Mouse (Mus musculus) splenic B cell, adult 2 months (primary cell): ENCODE measurements at regions not wholly inside any gene's neighbourhood (a gene's known extent, or its start where the extent isn't known, plus 50 kb on each side); places are given as distances from the start of the nearest gene placed in this dataset.

Experiments used
- DNase-seq: peaks from one replicate; pipeline ENCODE4 v3.0.0-alpha.2; 2011; ENCODE audit warnings: low read depth, low spot score
- H3K27me3 ChIP-seq: 2 replicates; pipeline ENCODE4 v1.6.1; 2012; ENCODE audit warnings: mild to moderate bottlenecking, low read length, moderate library complexity, mixed read lengths; ENCODE audit not compliant: control insufficient read depth, poor library complexity, insufficient read depth, severe bottlenecking
- H3K36me3 ChIP-seq: 2 replicates; pipeline ENCODE4 v1.6.1; 2012; ENCODE audit warnings: mild to moderate bottlenecking, low read length, moderate library complexity, mixed read lengths; ENCODE audit not compliant: control insufficient read depth, poor library complexity, insufficient read depth, severe bottlenecking

GRCm38 (mm10) chr13:72691783-72692729 is 63.4 kb downstream of the Irx2 start:
- Histone ChIP-seq H3K36me3 (no peaks in the 10 kb centered on the region), H3K27me3 (no peaks in the 10 kb centered on the region)
- DNase-seq = no peak

GRCm38 (mm10) chr13:72707469-72707868 is 78.8 kb downstream of the Irx2 start:
- no peak for DNase-seq
- H3K36me3 ChIP-seq = no peaks in the 10 kb centered on the region
- H3K27me3 ChIP-seq = no peaks in the 10 kb centered on the region

- no peak for DNase-seq
- Histone ChIP-seq H3K27me3 (no peaks in the 10 kb centered on the region), H3K36me3 (no peaks in the 10 kb centered on the region)
Measured at GRCm38 (mm10) chr13:72708728-72709127, 80.1 kb downstream of the Irx2 start.

- no peak for DNase-seq
- H3K36me3 ChIP-seq = no peaks in the 10 kb centered on the region
- no peaks in the 10 kb centered on the region for H3K27me3 ChIP-seq
Measured at GRCm38 (mm10) chr13:72710051-72710450, 81.4 kb downstream of the Irx2 start.

- no peaks in the 10 kb centered on the region for H3K36me3 ChIP-seq
- DNase-seq = no peak
- H3K27me3 ChIP-seq = no peaks in the 10 kb centered on the region
Measured at GRCm38 (mm10) chr13:72711136-72711535, 82.5 kb downstream of the Irx2 start.

GRCm38 (mm10) chr13:72711842-72712330 is 83.3 kb downstream of the Irx2 start:
- no peak for DNase-seq
- Histone ChIP-seq H3K36me3 (no peaks in the 10 kb centered on the region), H3K27me3 (no peaks in the 10 kb centered on the region)

GRCm38 (mm10) chr13:72714793-72715192 is 86.2 kb downstream of the Irx2 start:
- DNase-seq = no peak
- Histone ChIP-seq H3K36me3 (no peaks in the 10 kb centered on the region), H3K27me3 (no peaks in the 10 kb centered on the region)

- DNase-seq = no peak
- no peaks in the 10 kb centered on the region for H3K36me3 ChIP-seq
- no peaks in the 10 kb centered on the region for H3K27me3 ChIP-seq
Measured at GRCm38 (mm10) chr13:72715959-72716680, 87.5 kb downstream of the Irx2 start.

GRCm38 (mm10) chr13:72727126-72727525 is 98.5 kb downstream of the Irx2 start:
- DNase-seq = no peak
- no peaks in the 10 kb centered on the region for H3K36me3 ChIP-seq
- no peaks in the 10 kb centered on the region for H3K27me3 ChIP-seq

GRCm38 (mm10) chr13:72735916-72736315 is 107.3 kb downstream of the Irx2 start:
- no peaks in the 10 kb centered on the region for H3K27me3 ChIP-seq
- DNase-seq = no peak
- no peaks in the 10 kb centered on the region for H3K36me3 ChIP-seq

- no peak for DNase-seq
- Histone ChIP-seq H3K36me3 (no peaks in the 10 kb centered on the region), H3K27me3 (no peaks in the 10 kb centered on the region)
Measured at GRCm38 (mm10) chr13:72736992-72737391, 108.4 kb downstream of the Irx2 start.

GRCm38 (mm10) chr13:72747187-72747586 is 118.6 kb downstream of the Irx2 start:
- no peaks in the 10 kb centered on the region for H3K36me3 ChIP-seq
- no peaks in the 10 kb centered on the region for H3K27me3 ChIP-seq
- no peak for DNase-seq

GRCm38 (mm10) chr13:72755036-72755435 is 126.4 kb downstream of the Irx2 start:
- DNase-seq = no peak
- no peaks in the 10 kb centered on the region for H3K36me3 ChIP-seq

GRCm38 (mm10) chr13:72762481-72762880 is 133.9 kb downstream of the Irx2 start:
- H3K27me3 ChIP-seq = no peaks in the 10 kb centered on the region

More at GRCm38 (mm10) chr13:72755036-72755435, 126.4 kb downstream of the Irx2 start:
- no peaks in the 10 kb centered on the region for H3K27me3 ChIP-seq

GRCm38 (mm10) chr13:72763337-72763736 is 134.7 kb downstream of the Irx2 start:
- Histone ChIP-seq H3K27me3 (no peaks in the 10 kb centered on the region), H3K36me3 (no peaks in the 10 kb centered on the region)

More at GRCm38 (mm10) chr13:72762481-72762880, 133.9 kb downstream of the Irx2 start:
- H3K36me3 ChIP-seq = no peaks in the 10 kb centered on the region
- no peak for DNase-seq

More at GRCm38 (mm10) chr13:72763337-72763736, 134.7 kb downstream of the Irx2 start:
- no peak for DNase-seq
